9 mouse cellular contexts compared by ENCODE assay signal in genomic region chr11:111818124-111818523, GRCm38 (mm10).
DNase-seq lines count a peak whose midpoint lies in the region; ATAC-seq lines count a peak whose summit lies in the region.
"Had no signal": no experiment of that assay in that cellular context is flagged by ENCODE, and none has a peak within 500 bp of the region (broad histone marks: within the 10 kb centered on the region; RNA-seq: fewer than 3 reads in every experiment).

No protein-coding gene starts in this region.

- no peaks in the 10 kb centered on the region for H3K27me3 ChIP-seq in forebrain, embryonic 16.5 days (replicated peaks; ENCODE audit: control insufficient read depth, insufficient read depth, low read length)
- no peaks in the 10 kb centered on the region for H3K27me3 ChIP-seq in hindbrain, embryonic 13.5 days
- no peaks in the 10 kb centered on the region for H3K27me3 ChIP-seq in limb, embryonic 12.5 days

- H3K27ac ChIP-seq in forebrain, embryonic 16.5 days (ENCODE audit: low read length), result no peak overlapping the region
- H3K27ac ChIP-seq in hindbrain, embryonic 13.5 days, result peak overlapping the region; percentile 52
- H3K27ac ChIP-seq in limb, embryonic 12.5 days, result peak overlapping the region; percentile 50; the same call in 1 of the 2 replicates

- peak overlapping the region; percentile 42 for H3K4me2 ChIP-seq in forebrain, embryonic 16.5 days (ENCODE audit: low read length)
- peak overlapping the region; percentile 23; the same call in 1 of the 2 replicates for H3K4me2 ChIP-seq in hindbrain, embryonic 13.5 days
- H3K4me2 ChIP-seq in limb, embryonic 12.5 days, result peak overlapping the region; percentile 27; the same call in 1 of the 2 replicates

- intact Hi-C loops in heart, postnatal 25 days (cut with DNase I), result no loop called here

- H3K4me3 ChIP-seq in forebrain, embryonic 16.5 days (replicated peaks; ENCODE audit: low read length), result no peak overlapping the region
- H3K4me3 ChIP-seq in hindbrain, embryonic 13.5 days, result no peak overlapping the region
- no peak overlapping the region for H3K4me3 ChIP-seq in limb, embryonic 12.5 days (replicated peaks)
- H3K4me3 ChIP-seq: erythroblast, embryonic 14.5 days had no signal

- H3K9me3 ChIP-seq in forebrain, embryonic 16.5 days (ENCODE audit: control insufficient read depth, low read length), result no peaks in the 10 kb centered on the region
- H3K9me3 ChIP-seq in hindbrain, embryonic 13.5 days, result no peaks in the 10 kb centered on the region
- H3K9me3 ChIP-seq in limb, embryonic 12.5 days, result no peaks in the 10 kb centered on the region

- H3K36me3 ChIP-seq in forebrain, embryonic 16.5 days (ENCODE audit: control insufficient read depth, insufficient read depth), result no peaks in the 10 kb centered on the region
- no peaks in the 10 kb centered on the region for H3K36me3 ChIP-seq in hindbrain, embryonic 13.5 days
- no peaks in the 10 kb centered on the region for H3K36me3 ChIP-seq in limb, embryonic 12.5 days

- peaks cover 7% of the 10 kb centered on the region for H3K4me1 ChIP-seq in forebrain, embryonic 16.5 days (replicated peaks; ENCODE audit: control insufficient read depth, insufficient read depth, low read length)
- H3K4me1 ChIP-seq in hindbrain, embryonic 13.5 days (replicated peaks), result peaks cover 15% of the 10 kb centered on the region
- peaks cover 28% of the 10 kb centered on the region for H3K4me1 ChIP-seq in limb, embryonic 12.5 days (replicated peaks)

- 2% methylated on average over 10 of the region's 10 CpGs for WGBS in forebrain, embryonic 16.5 days
- WGBS in hindbrain, embryonic 13.5 days, result 3% methylated on average over 10 of the region's 10 CpGs
- WGBS in limb, embryonic 12.5 days, result 2% methylated on average over 10 of the region's 10 CpGs

- ATAC-seq in forebrain, embryonic 16.5 days, result peak; percentile 75
- ATAC-seq in hindbrain, embryonic 13.5 days (ENCODE audit: low FRiP score), result no peak
- ATAC-seq in limb, embryonic 12.5 days (ENCODE audit: insufficient number of reproducible peaks, insufficient read depth, low FRiP score, low TSS enrichment, low read depth), result no peak

- peak; percentile 84 for DNase-seq in heart, adult 11 months
- DNase-seq in heart, postnatal 25 days (ENCODE audit: low spot score), result no peak
- peak; percentile 4 for DNase-seq in spleen, adult 12 weeks (ENCODE audit: low spot score)
- no peak for DNase-seq in testis, postnatal 10 days (ENCODE audit: low spot score)
- no peak for DNase-seq in adrenal gland, postnatal 25 days

- 0 out of 2 replicates have a peak overlapping the region, but pooled peaks have one; percentile 13 for H3K9ac ChIP-seq in forebrain, embryonic 16.5 days (replicated peaks; ENCODE audit: low read depth, low read length)
- no peak overlapping the region for H3K9ac ChIP-seq in hindbrain, embryonic 13.5 days
- no peak overlapping the region; the same call in 1 of the 2 replicates for H3K9ac ChIP-seq in limb, embryonic 12.5 days (replicated peaks)

Comparison
In these comparisons a context has a peak if more than half of its experiments do, and no peak if none do; other contexts are left out.
1. DNase-seq: peak in heart, adult 11 months (single experiment) and spleen, adult 12 weeks (single experiment); none in heart, postnatal 25 days (single experiment), testis, postnatal 10 days (single experiment) and adrenal gland, postnatal 25 days (single experiment).
2. Peak in every context shown above with its lines, with median percentiles within 50 percentile points of each other: H3K4me2 ChIP-seq.